Mouse (Mus musculus) ES-E14 (cell line): ENCODE results near the gene Hoxa3. TPM values are rescaled to one million over a fixed set of nuclear protein-coding genes. Genes with fewer than 3 reads are reported as not detected.

Experiments used
- DNase-seq: peaks from one replicate; pipeline ENCODE4 v3.0.0-alpha.2; 2013; ENCODE audit warnings: low read depth, low spot score
- H3K27ac ChIP-seq: 2 replicates; pipeline ENCODE4 v1.5.1; 2012; ENCODE audit warnings: low read depth, mild to moderate bottlenecking, low read length, moderate library complexity, mixed read lengths; ENCODE audit not compliant: poor library complexity, insufficient read depth, severe bottlenecking
- H3K36me3 ChIP-seq: 2 replicates; pipeline ENCODE4 v1.6.1; 2012; ENCODE audit warnings: mild to moderate bottlenecking, low read length, moderate library complexity, mixed read lengths; ENCODE audit not compliant: control insufficient read depth, poor library complexity, insufficient read depth, severe bottlenecking
- H3K4me1 ChIP-seq, 2 experiments: fragments of 150-350 bp in 1 of 2; sonication (generic) in 1 of 2; 2 replicates each; pipeline ENCODE4 v1.6.1; 2012; ENCODE audit warnings: low read length in 2 of 2, mild to moderate bottlenecking in 1 of 2, mixed read lengths in 1 of 2; ENCODE audit not compliant: control insufficient read depth in 2 of 2, insufficient read depth in 2 of 2, poor library complexity in 1 of 2
- H3K4me3 ChIP-seq, 2 experiments: fragments of 150-350 bp in 1 of 2; sonication (generic) in 1 of 2; 2 replicates each; pipeline ENCODE4 v1.5.1; 2012; ENCODE audit warnings: low read length in 2 of 2, low read depth in 1 of 2, mild to moderate bottlenecking in 1 of 2, mixed read lengths in 1 of 2; ENCODE audit not compliant: insufficient read depth in 1 of 2, poor library complexity in 1 of 2, severe bottlenecking in 1 of 2
- H3K9ac ChIP-seq: 2 replicates; pipeline ENCODE4 v1.6.1; 2012; ENCODE audit warnings: low read depth, mild to moderate bottlenecking, low read length, mixed read lengths; ENCODE audit not compliant: poor library complexity, insufficient read depth, severe bottlenecking
- H3K9me3 ChIP-seq: fragments of 150-350 bp; sonication (generic); 2 replicates; pipeline ENCODE4 v1.6.1; 2012; ENCODE audit warnings: low read depth, mild to moderate bottlenecking, low read length; ENCODE audit not compliant: control insufficient read depth, insufficient read depth
- CHD2 ChIP-seq: IDR thresholded peaks from 2 replicates; pipeline ENCODE4 v1.6.1; 2014; ENCODE audit warnings: mild to moderate bottlenecking, low read depth, low read length, inconsistent platforms
- HCFC1 ChIP-seq: IDR thresholded peaks from 2 replicates; pipeline ENCODE4 v1.6.1; 2012; ENCODE audit warnings: low read length, inconsistent platforms, borderline replicate concordance; ENCODE audit not compliant: insufficient read depth
- MAFK ChIP-seq: IDR thresholded peaks from 2 replicates; pipeline ENCODE4 v1.6.1; 2014; ENCODE audit warnings: mild to moderate bottlenecking, low read depth, low read length, inconsistent platforms; ENCODE audit not compliant: insufficient read depth
- ZC3H11A ChIP-seq: IDR thresholded peaks from 2 replicates; pipeline ENCODE4 v1.6.1; 2012; ENCODE audit warnings: low read depth, mild to moderate bottlenecking, inconsistent platforms, low read length, borderline replicate concordance
- ZNF384 ChIP-seq: IDR thresholded peaks from 2 replicates; pipeline ENCODE4 v1.6.1; 2012; ENCODE audit warnings: low read depth, low read length, inconsistent platforms
- in situ Hi-C, 2 experiments: fragments of 600-800 bp; cut with MboI; formaldehyde crosslinking; loops; one replicate each; pipeline ENCODE4 v1.15.1; 2025; ENCODE audit warnings: low sequenced_read_pairs in 2 of 2, inconsistent platforms in 1 of 2; ENCODE audit not compliant: unreplicated experiment in 2 of 2
- total RNA-seq: library from RNA; depleted of rRNA; stranded (reverse); fragments of 300-350 nt; gene quantifications from 2 replicates; pipeline ENCODE4 v1.2.3, GENCODE M21; 2012

Hoxa3 gene
- total RNA-seq, 1 experiment = 0.27 TPM

- Histone ChIP-seq H3K36me3 (no peaks in the 10 kb centered on the region), H3K9me3 (no peaks in the 10 kb centered on the region), H3K4me1 (peaks cover 0 to 3% of the 10 kb centered on the region in 2 experiments; a peak in 2 of 4 replicates), H3K4me3 (no peak overlapping the region; a peak in 1 of 4 replicates), H3K27ac (no peak overlapping the region), H3K9ac (no peak overlapping the region)
- TF ChIP-seq MAFK (no peak), ZNF384 (no peak), CHD2 (no peak), HCFC1 (no peak), ZC3H11A (no peak)
- no peak for DNase-seq
- in situ Hi-C loops = no loop called here
Measured at GRCm38 (mm10) chr6:52246403-52246803, 33.3 kb upstream of the Hoxa3 start.

GRCm38 (mm10) chr6:52245757-52246142, 32.6 kb upstream of the Hoxa3 start, which contains the start of gene Hoxa11:
TSS of gene Hoxa11 (minus strand) at chr6:52245810.
- H3K27ac ChIP-seq = no peak within 1 kb of the TSS
- H3K9me3 ChIP-seq = no peaks in the 10 kb centered on the region
- TF ChIP-seq MAFK = no peak
- TF ChIP-seq CHD2 = no peak
- TF ChIP-seq HCFC1 = no peak
- TF ChIP-seq ZC3H11A = no peak
- TF ChIP-seq ZNF384 = peak; percentile 62; the same call in 1 of the 2 replicates
- H3K9ac ChIP-seq = no peak within 1 kb of the TSS
- no peak for DNase-seq
- in situ Hi-C loops = no loop called here
- H3K4me3 ChIP-seq = no peak within 1 kb of the TSS; a peak in 1 of 4 replicates
- peaks cover 0 to 3% of the 10 kb centered on the region in 2 experiments; a peak in 2 of 4 replicates for H3K4me1 ChIP-seq
- no peaks in the 10 kb centered on the region for H3K36me3 ChIP-seq

- TF ChIP-seq HCFC1 = no peak
- in situ Hi-C loops = no loop called here
- Histone ChIP-seq H3K9ac (no peak overlapping the region), H3K36me3 (no peaks in the 10 kb centered on the region), H3K27ac (no peak overlapping the region), H3K4me1 (peaks cover 0 to 3% of the 10 kb centered on the region in 2 experiments; a peak in 2 of 4 replicates), H3K4me3 (no peak overlapping the region; a peak in 1 of 4 replicates), H3K9me3 (no peaks in the 10 kb centered on the region)
- no peak for DNase-seq
Measured at GRCm38 (mm10) chr6:52245040-52245756, 32.1 kb upstream of the Hoxa3 start.

GRCm38 (mm10) chr6:52244471-52245039, 31.4 kb upstream of the Hoxa3 start:
- DNase-seq = no peak
- TF ChIP-seq ZNF384 = no peak
- no peak for TF ChIP-seq CHD2
- no peak for TF ChIP-seq HCFC1
- TF ChIP-seq ZC3H11A = no peak
- no peak for TF ChIP-seq MAFK
- in situ Hi-C loops = no loop called here
- H3K36me3 ChIP-seq = no peaks in the 10 kb centered on the region
- no peaks in the 10 kb centered on the region for H3K9me3 ChIP-seq
- peaks cover 0 to 6% of the 10 kb centered on the region in 2 experiments; a peak in 2 of 4 replicates for H3K4me1 ChIP-seq
- no peak overlapping the region; a peak in 1 of 4 replicates for H3K4me3 ChIP-seq
- no peak overlapping the region for H3K27ac ChIP-seq
- H3K9ac ChIP-seq = no peak overlapping the region
